Mouse (Mus musculus) intestine, embryonic 14.5 days (tissue): ENCODE measurements around the gene Irgm2. TPM values are rescaled to one million over a fixed set of nuclear protein-coding genes. Genes with fewer than 3 reads are reported as not detected.
"Not testable (repeated sequence)": the region's sequence is repeated elsewhere in the genome, so short reads cannot be mapped to it uniquely, and the experiment has no call there.

Experiments used
- ATAC-seq: fragments of 200-750 bp; cut with Nextera tagmentation; replicated peaks from 2 replicates; pipeline ENCODE4 v1.8.0; 2017; ENCODE audit warnings: low read depth, moderate number of reproducible peaks, moderate TSS enrichment, moderate library complexity; ENCODE audit not compliant: low FRiP score, low TSS enrichment
- DNase-seq: peaks from one replicate; pipeline ENCODE4 v3.0.0-alpha.2; 2018; ENCODE audit warnings: low spot score
- H3K27ac ChIP-seq: fragments of 300-500 bp; sonication (generic); 2 replicates; pipeline ENCODE4 v1.5.1; 2014; ENCODE audit warnings: low read depth, mild to moderate bottlenecking, control low read depth
- H3K27me3 ChIP-seq: fragments of 300-500 bp; sonication (generic); replicated peaks from 2 replicates; pipeline ENCODE4 v1.6.1; 2014; ENCODE audit warnings: low read length, control low read depth; ENCODE audit not compliant: control insufficient read depth, insufficient read depth
- H3K36me3 ChIP-seq: fragments of 300-500 bp; sonication (generic); 2 replicates; pipeline ENCODE4 v1.6.1; 2014; ENCODE audit warnings: low read length, control low read depth; ENCODE audit not compliant: control insufficient read depth, insufficient read depth
- H3K4me1 ChIP-seq: fragments of 300-500 bp; sonication (generic); replicated peaks from 2 replicates; pipeline ENCODE4 v1.6.1; 2014; ENCODE audit warnings: low read length, control low read depth, mixed read lengths; ENCODE audit not compliant: control insufficient read depth, insufficient read depth
- H3K4me2 ChIP-seq: fragments of 300-500 bp; sonication (generic); 2 replicates; pipeline ENCODE4 v1.6.1; 2014; ENCODE audit warnings: low read length
- H3K4me3 ChIP-seq: fragments of 300-500 bp; sonication (generic); 2 replicates; pipeline ENCODE4 v1.5.1; 2014; ENCODE audit warnings: low read depth, low read length, control low read depth, mixed read lengths
- H3K9ac ChIP-seq: fragments of 300-500 bp; sonication (generic); 2 replicates; pipeline ENCODE4 v1.6.1; 2014; ENCODE audit warnings: mild to moderate bottlenecking, low read length
- H3K9me3 ChIP-seq: fragments of 300-500 bp; sonication (generic); 2 replicates; pipeline ENCODE4 v1.6.1; 2016; ENCODE audit warnings: low read length, control low read depth; ENCODE audit not compliant: control insufficient read depth
- WGBS: fragments of 180-500 bp; shearing (Covaris S2); extraction: QIAGEN DNeasy Blood & Tissue Kit; methylation state at CpG from one replicate; pipeline ENCODE4 v1.1.7; 2014; 5-methylcytosine and 5-hydroxymethylcytosine counted together
- polyA plus RNA-seq: library from polyadenylated mRNA; unstranded; fragments of >200 nt; fragmentation: Nextera tagmentation; extraction: Ambion mirVana; gene quantifications from 2 replicates; pipeline ENCODE4 v1.2.1, GENCODE M21; 2014

Irgm2 gene
- 6.2 and 8.9 TPM in 2 replicates for polyA plus RNA-seq

DNA sequence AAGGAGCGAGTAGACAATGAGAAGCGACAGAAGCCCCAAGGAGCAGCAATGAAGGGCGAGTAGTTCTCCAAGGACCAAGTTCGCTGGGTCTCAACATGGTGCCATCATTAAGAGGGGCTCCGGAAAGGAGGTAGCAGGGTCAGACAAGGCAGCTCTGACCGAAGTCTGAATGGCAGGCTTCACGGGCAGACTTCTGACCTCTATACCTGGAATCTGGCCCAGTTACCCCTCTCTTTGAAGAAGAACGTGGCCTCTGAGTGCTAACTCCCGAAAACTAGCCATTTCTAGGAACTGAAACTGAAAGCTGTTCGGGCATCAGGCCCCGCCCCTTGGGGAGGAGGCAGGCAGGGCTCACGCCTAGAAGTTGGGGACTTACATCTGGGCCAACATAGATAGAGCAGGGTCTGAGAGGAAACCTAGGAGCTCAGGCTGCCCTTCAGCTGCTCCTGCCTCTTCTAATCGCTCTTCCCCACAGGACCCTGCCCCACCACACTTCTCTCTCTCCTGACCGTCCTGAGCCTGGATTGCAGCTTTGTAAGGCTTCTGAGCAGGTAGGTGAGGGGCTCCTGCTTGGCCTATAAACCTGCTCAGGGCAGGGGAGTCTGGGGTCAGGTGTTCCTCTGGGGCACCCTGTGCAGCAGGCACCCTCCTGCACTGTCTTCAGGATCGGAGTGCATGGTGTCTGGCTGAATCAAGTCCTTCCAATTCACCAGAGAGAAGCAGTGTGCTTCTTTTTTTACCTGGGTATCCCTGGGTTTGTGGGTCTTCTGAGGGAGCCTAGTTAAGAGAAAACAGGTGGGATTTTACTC, at the start of gene Irgm2, which contains the start of gene Igtp:
Gene Irgm2, plus strand, starts transcription at position 390 of the 809 bp plus-strand sequence.
Gene Igtp, plus strand, starts transcription at position 328 of the 809 bp plus-strand sequence.
- not testable (repeated sequence) for H3K9me3 ChIP-seq, H3K4me1 ChIP-seq, H3K27me3 ChIP-seq, H3K36me3 ChIP-seq
- Histone ChIP-seq H3K27ac (peak within 1 kb of the TSS; percentile 62; the same call in 1 of the 2 replicates), H3K4me3 (peak within 1 kb of the TSS; percentile 68), H3K9ac (peak within 1 kb of the TSS; percentile 60), H3K4me2 (peak within 1 kb of the TSS; percentile 67)
- peak; percentile 83 for ATAC-seq
- 9% methylated on average over 13 of the region's 15 CpGs for WGBS
- DNase-seq: peak; percentile 85

DNA sequence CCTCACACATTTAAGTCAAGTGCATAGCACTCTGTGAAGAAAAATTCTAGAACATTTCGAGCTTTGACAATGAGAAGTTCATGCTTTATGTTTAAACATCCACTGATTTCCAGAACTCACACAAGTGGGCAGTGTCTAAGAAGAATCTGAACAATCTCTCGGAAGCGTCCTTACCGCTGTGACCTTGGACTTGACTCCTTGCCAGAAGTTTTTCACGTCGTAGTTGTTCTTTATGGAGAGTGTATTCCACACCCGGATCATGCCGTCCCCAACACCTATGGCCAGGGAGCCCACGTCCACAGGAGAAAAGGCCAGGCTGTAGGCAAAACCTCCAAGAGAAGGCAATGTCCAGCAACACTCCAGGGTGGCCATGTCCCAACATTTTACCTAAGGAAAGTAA, 44.0 kb upstream of the Irgm2 start:
- Histone ChIP-seq H3K9me3 (no peaks in the 10 kb centered on the region), H3K4me1 (no peaks in the 10 kb centered on the region), H3K36me3 (peaks cover 82% of the 10 kb centered on the region), H3K9ac (no peak overlapping the region), H3K27me3 (no peaks in the 10 kb centered on the region), H3K27ac (no peak overlapping the region), H3K4me2 (no peak overlapping the region), H3K4me3 (no peak overlapping the region)
- DNase-seq (no peak), ATAC-seq (no peak)
- 88% methylated on average over 9 of the region's 9 CpGs for WGBS

DNA sequence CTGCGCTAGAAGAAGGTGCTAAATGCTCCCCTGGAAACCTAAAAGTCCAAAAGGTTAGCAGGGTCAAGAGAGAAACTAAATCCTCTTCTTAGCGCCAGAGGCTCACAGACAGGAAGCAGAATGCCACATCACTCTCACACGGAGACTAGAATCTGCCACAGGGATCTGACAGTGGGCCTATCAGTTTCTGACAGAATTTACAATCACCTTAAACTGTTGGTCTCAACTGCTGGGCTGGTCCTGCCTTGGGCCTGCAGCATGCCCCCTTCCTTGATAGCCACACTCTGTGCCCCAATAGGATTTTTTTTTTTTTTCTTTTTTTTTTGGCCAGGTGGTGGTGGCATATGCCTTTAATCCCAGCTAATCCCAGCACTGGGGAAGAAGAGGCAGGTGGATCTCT, 42.5 kb upstream of the Irgm2 start:
- WGBS: 85% methylated on average over 3 of the region's 3 CpGs
- DNase-seq (no peak), ATAC-seq (no peak)
- Histone ChIP-seq H3K36me3 (peaks cover 86% of the 10 kb centered on the region), H3K9ac (no peak overlapping the region), H3K4me3 (no peak overlapping the region), H3K27me3 (no peaks in the 10 kb centered on the region), H3K27ac (no peak overlapping the region), H3K4me2 (no peak overlapping the region), H3K4me1 (no peaks in the 10 kb centered on the region), H3K9me3 (no peaks in the 10 kb centered on the region)

DNA sequence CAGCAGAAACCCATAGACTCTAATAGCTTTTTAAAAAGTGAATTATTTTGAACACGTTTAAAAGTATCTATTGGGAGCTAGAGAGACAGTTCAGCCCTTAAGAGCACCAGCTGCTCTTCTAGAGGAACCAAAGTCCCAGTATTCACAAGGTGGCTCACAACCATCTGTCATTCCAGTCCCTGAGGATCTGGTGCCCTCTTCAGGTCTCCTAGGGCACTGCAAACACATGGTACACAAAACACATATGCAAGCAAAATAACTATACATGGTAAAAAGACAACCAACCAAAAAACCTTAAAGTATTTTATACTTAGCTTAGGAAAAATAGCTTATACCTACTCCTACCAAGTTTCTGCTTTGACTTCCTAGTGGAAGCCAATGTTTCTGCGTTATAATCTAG, 34.3 kb upstream of the Irgm2 start:
- peaks cover 61% of the 10 kb centered on the region for H3K36me3 ChIP-seq
- DNase-seq: no peak
- no peak overlapping the region for H3K4me3 ChIP-seq
- no peak for ATAC-seq
- H3K27ac ChIP-seq: no peak overlapping the region
- H3K27me3 ChIP-seq: no peaks in the 10 kb centered on the region
- H3K9me3 ChIP-seq: peaks cover 4% of the 10 kb centered on the region; the same call in 1 of the 2 replicates
- 95% methylated on average over 2 of the region's 2 CpGs for WGBS
- H3K4me2 ChIP-seq: no peak overlapping the region
- H3K4me1 ChIP-seq: peaks cover 5% of the 10 kb centered on the region; the same call in 1 of the 2 replicates
- no peak overlapping the region for H3K9ac ChIP-seq

DNA sequence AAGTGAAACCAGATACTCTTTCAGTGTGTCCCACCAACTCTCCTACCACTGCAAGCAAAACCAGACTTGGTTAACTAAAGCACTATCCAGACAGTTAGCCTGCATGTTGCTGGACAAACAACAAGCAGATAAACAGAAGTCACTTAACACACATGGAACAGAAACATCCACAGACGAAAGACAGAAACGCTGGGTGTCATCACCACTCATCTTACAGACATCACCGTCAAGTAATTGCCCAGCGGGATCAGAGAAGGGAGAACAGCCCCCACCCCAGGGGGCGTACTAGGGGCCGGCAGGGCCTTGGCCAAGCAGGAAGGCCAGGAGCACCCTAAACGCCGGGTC, 31.6 kb upstream of the Irgm2 start:
- Histone ChIP-seq H3K4me2 (peak overlapping the region; percentile 63), H3K9me3 (peaks cover 4% of the 10 kb centered on the region; the same call in 1 of the 2 replicates), H3K27ac (peak overlapping the region; percentile 71), H3K36me3 (peaks cover 38% of the 10 kb centered on the region), H3K4me1 (peaks cover 17% of the 10 kb centered on the region), H3K9ac (peak overlapping the region; percentile 83), H3K27me3 (no peaks in the 10 kb centered on the region), H3K4me3 (peak overlapping the region; percentile 96)
- DNase-seq (no peak), ATAC-seq (no peak)
- WGBS: 0% methylated on average over 8 of the region's 8 CpGs

DNA sequence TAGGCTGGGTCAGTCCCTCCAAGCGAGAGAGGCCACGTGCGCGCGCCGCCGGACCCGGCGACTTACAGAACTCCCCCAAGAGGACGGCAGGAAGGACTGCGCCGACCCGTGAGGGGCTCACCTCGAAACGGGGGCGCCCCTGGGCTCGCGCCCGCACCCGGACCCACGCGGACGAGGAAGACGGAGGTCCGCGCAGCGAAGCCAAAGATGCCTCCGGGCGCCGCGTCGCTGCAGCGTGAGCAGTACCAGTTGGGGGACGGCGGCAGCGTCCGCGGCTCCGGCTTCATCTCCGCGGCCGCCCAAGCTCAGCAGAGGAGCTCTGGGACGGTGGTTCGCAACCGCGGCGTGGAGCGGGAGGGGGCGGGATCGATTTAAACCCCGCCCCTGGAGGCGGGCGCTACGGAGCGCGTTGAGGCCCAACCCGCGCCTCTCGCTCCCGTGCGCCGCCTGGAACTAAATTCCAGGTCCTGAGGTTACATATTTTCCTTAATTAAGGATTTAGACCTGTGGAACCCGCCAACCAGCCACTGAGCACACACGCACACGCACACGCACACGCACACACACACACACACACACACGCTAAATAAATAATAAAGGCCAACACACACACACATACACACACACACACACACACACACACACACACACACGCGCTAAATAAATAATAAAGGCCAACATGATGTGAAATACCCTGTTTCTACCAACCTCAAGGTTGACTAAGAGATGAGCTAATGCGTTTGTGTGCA, 31.1 kb upstream of the Irgm2 start, which contains the start of gene Gemin5:
Gene Gemin5, minus strand, starts transcription at position 373 of the 749 bp plus-strand sequence.
- peaks cover 36% of the 10 kb centered on the region for H3K36me3 ChIP-seq
- H3K9ac ChIP-seq: peak within 1 kb of the TSS; percentile 83
- peak within 1 kb of the TSS; percentile 63 for H3K4me2 ChIP-seq
- under 1% methylated on average over 61 of the region's 71 CpGs for whole genome bisulfite sequencing
- H3K27me3 ChIP-seq: no peaks in the 10 kb centered on the region
- H3K9me3 ChIP-seq: peaks cover 4% of the 10 kb centered on the region; the same call in 1 of the 2 replicates
- H3K4me3 ChIP-seq: peak within 1 kb of the TSS; percentile 96
- H3K27ac ChIP-seq: peak within 1 kb of the TSS; percentile 71
- DNase-seq (peak; percentile 93), ATAC-seq (peak; percentile 79)
- peaks cover 18% of the 10 kb centered on the region for H3K4me1 ChIP-seq

GRCm38 (mm10) chr11:58169666-58170065, 29.8 kb upstream of the Irgm2 start:
- Histone ChIP-seq H3K4me2 (no peak overlapping the region), H3K9ac (no peak overlapping the region), H3K36me3 (peaks cover 37% of the 10 kb centered on the region), H3K27me3 (no peaks in the 10 kb centered on the region), H3K4me3 (no peak overlapping the region), H3K4me1 (peaks cover 18% of the 10 kb centered on the region), H3K27ac (no peak overlapping the region), H3K9me3 (peaks cover 4% of the 10 kb centered on the region; the same call in 1 of the 2 replicates)
- ATAC-seq (no peak), DNase-seq (no peak)
- WGBS: 62% methylated on average over 4 of the region's 4 CpGs

GRCm38 (mm10) chr11:58171459-58172091, 27.8 kb upstream of the Irgm2 start, which contains the start of gene Mrpl22:
Gene Mrpl22 (plus strand): TSS chr11:58171661.
- peak within 1 kb of the TSS; percentile 57 for H3K9ac ChIP-seq
- H3K4me2 ChIP-seq: peak within 1 kb of the TSS; percentile 89
- peaks cover 37% of the 10 kb centered on the region for H3K36me3 ChIP-seq
- H3K9me3 ChIP-seq: no peaks in the 10 kb centered on the region
- 0 out of 2 replicates have a peak within 1 kb of the TSS, but pooled peaks have one; percentile 23 for H3K27ac ChIP-seq
- no peaks in the 10 kb centered on the region for H3K27me3 ChIP-seq
- ATAC-seq (peak; percentile 82), DNase-seq (peak; percentile 98)
- 1% methylated on average over 34 of the region's 34 CpGs for WGBS
- H3K4me3 ChIP-seq: peak within 1 kb of the TSS; percentile 57
- peaks cover 18% of the 10 kb centered on the region for H3K4me1 ChIP-seq
